Mouse (Mus musculus) neural tube, embryonic 15.5 days (tissue): ENCODE measurements around the gene Cdx2. TPM values are rescaled to one million over a fixed set of nuclear protein-coding genes. Genes with fewer than 3 reads are reported as not detected.

ENCODE experiments used
- ATAC-seq: fragments of 200-750 bp; cut with Nextera tagmentation; 2 replicates; pipeline ENCODE4 v1.8.0; 2017; ENCODE audit warnings: mild to moderate bottlenecking, moderate TSS enrichment, moderate library complexity; ENCODE audit not compliant: low FRiP score
- H3K27ac ChIP-seq: fragments of 300-500 bp; sonication (generic); replicated peaks from 2 replicates; pipeline ENCODE4 v1.5.1; 2015; ENCODE audit warnings: mild to moderate bottlenecking, inconsistent platforms
- H3K27me3 ChIP-seq: fragments of 300-500 bp; sonication (generic); replicated peaks from 2 replicates; pipeline ENCODE4 v1.6.1; 2015; ENCODE audit warnings: inconsistent platforms
- H3K36me3 ChIP-seq: fragments of 300-500 bp; sonication (generic); 2 replicates; pipeline ENCODE4 v1.6.1; 2015; ENCODE audit warnings: inconsistent platforms
- H3K4me1 ChIP-seq: fragments of 300-500 bp; sonication (generic); 2 replicates; pipeline ENCODE4 v1.6.1; 2015; ENCODE audit warnings: inconsistent platforms
- H3K4me2 ChIP-seq: fragments of 300-500 bp; sonication (generic); 2 replicates; pipeline ENCODE4 v1.6.1; 2015; ENCODE audit warnings: inconsistent platforms, mild to moderate bottlenecking, moderate library complexity
- H3K4me3 ChIP-seq: fragments of 300-500 bp; sonication (generic); replicated peaks from 2 replicates; pipeline ENCODE4 v1.5.1; 2015; ENCODE audit warnings: mild to moderate bottlenecking, inconsistent platforms
- H3K9ac ChIP-seq: fragments of 300-500 bp; sonication (generic); replicated peaks from 2 replicates; pipeline ENCODE4 v1.6.1; 2015; ENCODE audit warnings: mild to moderate bottlenecking, inconsistent platforms
- H3K9me3 ChIP-seq: fragments of 300-500 bp; sonication (generic); replicated peaks from 2 replicates; pipeline ENCODE4 v1.6.1; 2016; ENCODE audit warnings: inconsistent platforms
- WGBS: fragments of 180-500 bp; shearing (Covaris S2); methylation state at CpG from one replicate; pipeline ENCODE4 v1.1.7; 2015; ENCODE audit warnings: mixed read lengths; 5-methylcytosine and 5-hydroxymethylcytosine counted together
- polyA plus RNA-seq: library from polyadenylated mRNA; unstranded; fragments of >200 nt; fragmentation: Nextera tagmentation; extraction: Ambion mirVana; gene quantifications from 2 replicates; pipeline ENCODE4 v1.2.1, GENCODE M21; 2015

Gene Cdx2
- polyA plus RNA-seq, 1 experiment from 2014 or later: not detected

- Histone ChIP-seq H3K4me1 (peaks cover 10% of the 10 kb centered on the region; the same call in 1 of the 2 replicates), H3K36me3 (no peaks in the 10 kb centered on the region), H3K9ac (no peak overlapping the region), H3K27ac (no peak overlapping the region), H3K4me2 (no peak overlapping the region), H3K9me3 (no peaks in the 10 kb centered on the region), H3K27me3 (peaks cover 93% of the 10 kb centered on the region), H3K4me3 (peak overlapping the region; percentile 5; the same call in 1 of the 2 replicates)
- ATAC-seq: no peak
- WGBS: 1% methylated on average over 39 of the region's 39 CpGs
These were observed 7.8 kb upstream of the Cdx2 start for GRCm38 (mm10) chr5:147314646-147315431.

- Histone ChIP-seq H3K27me3 (peaks cover 99% of the 10 kb centered on the region), H3K27ac (no peak overlapping the region), H3K9me3 (no peaks in the 10 kb centered on the region), H3K4me2 (no peak overlapping the region), H3K36me3 (no peaks in the 10 kb centered on the region), H3K9ac (no peak overlapping the region), H3K4me1 (peaks cover 10% of the 10 kb centered on the region; the same call in 1 of the 2 replicates), H3K4me3 (no peak overlapping the region)
- WGBS: 1% methylated on average over 27 of the region's 27 CpGs
- no peak for ATAC-seq
These were observed 6.0 kb upstream of the Cdx2 start for GRCm38 (mm10) chr5:147312830-147313685.

- Histone ChIP-seq H3K4me1 (peaks cover 20% of the 10 kb centered on the region), H3K9ac (no peak overlapping the region), H3K4me3 (no peak overlapping the region), H3K9me3 (no peaks in the 10 kb centered on the region), H3K4me2 (no peak overlapping the region), H3K36me3 (no peaks in the 10 kb centered on the region), H3K27ac (no peak overlapping the region), H3K27me3 (peaks cover 99% of the 10 kb centered on the region)
- no peak for ATAC-seq
- WGBS: 6% methylated on average over 2 of the region's 2 CpGs
These were observed 2.7 kb upstream of the Cdx2 start for GRCm38 (mm10) chr5:147309786-147310185.

GRCm38 (mm10) chr5:147308451-147308850, 1.4 kb upstream of the Cdx2 start:
- no peak overlapping the region for H3K27ac ChIP-seq
- WGBS: 10% methylated on average over 9 of the region's 9 CpGs
- no peak overlapping the region for H3K4me3 ChIP-seq
- no peak overlapping the region for H3K4me2 ChIP-seq
- no peaks in the 10 kb centered on the region for H3K36me3 ChIP-seq
- peaks cover 22% of the 10 kb centered on the region for H3K4me1 ChIP-seq
- H3K9me3 ChIP-seq: no peaks in the 10 kb centered on the region
- H3K9ac ChIP-seq: no peak overlapping the region
- H3K27me3 ChIP-seq: peaks cover 98% of the 10 kb centered on the region
- no peak for ATAC-seq

- peaks cover 99% of the 10 kb centered on the region for H3K27me3 ChIP-seq
- ATAC-seq: no peak
- H3K9me3 ChIP-seq: no peaks in the 10 kb centered on the region
- WGBS: 1% methylated on average over 12 of the region's 12 CpGs
- H3K9ac ChIP-seq: no peak overlapping the region
- no peak overlapping the region for H3K4me3 ChIP-seq
- peaks cover 22% of the 10 kb centered on the region for H3K4me1 ChIP-seq
- H3K27ac ChIP-seq: no peak overlapping the region
- H3K36me3 ChIP-seq: no peaks in the 10 kb centered on the region
- H3K4me2 ChIP-seq: no peak overlapping the region
These were observed 322 bp upstream of the Cdx2 start for GRCm38 (mm10) chr5:147307398-147307785.

GRCm38 (mm10) chr5:147305856-147306637, 1.0 kb downstream of the Cdx2 start:
- peaks cover 99% of the 10 kb centered on the region for H3K27me3 ChIP-seq
- H3K4me3 ChIP-seq: peak overlapping the region; percentile 8; the same call in 1 of the 2 replicates
- no peaks in the 10 kb centered on the region for H3K36me3 ChIP-seq
- no peak overlapping the region for H3K27ac ChIP-seq
- no peak overlapping the region for H3K9ac ChIP-seq
- no peak for ATAC-seq
- peak overlapping the region; percentile 11 for H3K4me2 ChIP-seq
- H3K9me3 ChIP-seq: no peaks in the 10 kb centered on the region
- H3K4me1 ChIP-seq: peaks cover 22% of the 10 kb centered on the region
- under 1% methylated on average over 58 of the region's 58 CpGs for WGBS

- H3K4me1 ChIP-seq: peaks cover 22% of the 10 kb centered on the region
- H3K4me3 ChIP-seq: no peak overlapping the region; the same call in 1 of the 2 replicates
- H3K36me3 ChIP-seq: no peaks in the 10 kb centered on the region
- no peak overlapping the region for H3K9ac ChIP-seq
- ATAC-seq: no peak
- under 1% methylated on average over 16 of the region's 16 CpGs for WGBS
- H3K27ac ChIP-seq: no peak overlapping the region
- no peaks in the 10 kb centered on the region for H3K9me3 ChIP-seq
- H3K4me2 ChIP-seq: no peak overlapping the region
- peaks cover 98% of the 10 kb centered on the region for H3K27me3 ChIP-seq
These were observed 1.9 kb downstream of the Cdx2 start for GRCm38 (mm10) chr5:147305166-147305565.

GRCm38 (mm10) chr5:147304276-147305155, 2.6 kb downstream of the Cdx2 start:
- ATAC-seq: no peak
- no peaks in the 10 kb centered on the region for H3K9me3 ChIP-seq
- H3K9ac ChIP-seq: no peak overlapping the region
- peaks cover 26% of the 10 kb centered on the region for H3K4me1 ChIP-seq
- WGBS: under 1% methylated on average over 53 of the region's 54 CpGs
- H3K4me3 ChIP-seq: no peak overlapping the region
- H3K27ac ChIP-seq: no peak overlapping the region
- H3K4me2 ChIP-seq: no peak overlapping the region
- peaks cover 98% of the 10 kb centered on the region for H3K27me3 ChIP-seq
- no peaks in the 10 kb centered on the region for H3K36me3 ChIP-seq

GRCm38 (mm10) chr5:147302746-147303400, 4.2 kb downstream of the Cdx2 start:
- Histone ChIP-seq H3K36me3 (no peaks in the 10 kb centered on the region), H3K9me3 (no peaks in the 10 kb centered on the region), H3K4me2 (no peak overlapping the region), H3K27me3 (peaks cover 98% of the 10 kb centered on the region), H3K27ac (no peak overlapping the region), H3K4me3 (no peak overlapping the region), H3K9ac (no peak overlapping the region), H3K4me1 (peaks cover 29% of the 10 kb centered on the region)
- no peak for ATAC-seq
- 6% methylated on average over 13 of the region's 13 CpGs for WGBS

- WGBS: 11% methylated on average over 8 of the region's 8 CpGs
- no peak overlapping the region for H3K4me3 ChIP-seq
- H3K27ac ChIP-seq: no peak overlapping the region
- peaks cover 98% of the 10 kb centered on the region for H3K27me3 ChIP-seq
- no peak overlapping the region for H3K9ac ChIP-seq
- no peaks in the 10 kb centered on the region for H3K9me3 ChIP-seq
- H3K36me3 ChIP-seq: no peaks in the 10 kb centered on the region
- no peak for ATAC-seq
- peaks cover 29% of the 10 kb centered on the region for H3K4me1 ChIP-seq
- H3K4me2 ChIP-seq: no peak overlapping the region
These were observed 4.9 kb downstream of the Cdx2 start for GRCm38 (mm10) chr5:147302141-147302540.
